Mouse (Mus musculus) Patski (cell line): ENCODE results near the gene Gm12695. TPM values are rescaled to one million over a fixed set of nuclear protein-coding genes. Genes with fewer than 3 reads are reported as not detected.

ENCODE experiments used
- ATAC-seq: fragments of 100-300 bp; one replicate; pipeline ENCODE4 v1.8.0; 2021
- CTCF ChIA-PET: fragments of 350-600 bp; sonication (Branson Sonifier 250); formaldehyde crosslinking; loops from one replicate; lab custom pipeline; 2022; ENCODE audit warnings: inconsistent platforms; lab: Charles Lee
- POLR2A ChIA-PET: fragments of 350-600 bp; sonication (Branson Sonifier 250); formaldehyde crosslinking; loops from one replicate; lab custom pipeline; 2022; ENCODE audit warnings: antibody characterized with exemption, inconsistent platforms; lab: Charles Lee
- DNase-seq: peaks from one replicate; pipeline ENCODE4 v3.0.0-alpha.2; 2011; ENCODE audit warnings: low read depth, low spot score
- H3K27me3 ChIP-seq: fragments of 371-371 bp; one replicate; pipeline ENCODE4 v1.5.1; 2021
- CTCF ChIP-seq: fragments of 100-300 bp; IDR thresholded peaks from one replicate; pipeline ENCODE4 v1.5.1; 2021
- in situ Hi-C: fragments of 300-500 bp; cut with MboI; formaldehyde crosslinking; loops from 3 replicates; pipeline ENCODE4 v1.11.1; 2018; ENCODE audit warnings: low pct_unique_long_range_greater_than_20kb, mixed read lengths
- polyA plus RNA-seq: library from polyadenylated mRNA; unstranded; gene quantifications from one replicate; pipeline ENCODE4 v1.2.3, GENCODE M21; 2021

Gene Gm12695
- 0.15 TPM for polyA plus RNA-seq

DNA sequence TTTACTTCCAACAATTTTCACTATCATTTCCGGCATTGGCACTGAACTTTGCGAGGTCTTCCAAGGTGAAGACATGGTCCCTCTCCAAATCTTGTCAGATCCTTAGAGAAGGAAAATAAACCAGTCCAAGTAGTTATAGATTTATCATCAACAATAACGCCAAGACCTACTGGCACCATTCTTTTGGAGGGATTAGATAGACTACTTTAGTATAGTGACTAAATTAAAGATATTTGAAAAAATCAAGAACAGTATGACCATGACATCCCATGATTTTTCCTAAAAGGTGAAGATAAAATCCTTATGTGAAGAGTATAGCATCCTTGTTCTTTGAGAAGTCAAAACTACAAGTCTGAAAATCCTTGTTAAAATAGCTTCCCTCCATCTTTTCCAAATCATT, at the start of gene Gm12695:
Gene Gm12695, minus strand, starts transcription at position 101 of the 400 bp plus-strand sequence.
- DNase-seq (no peak), ATAC-seq (no peak)
- TF ChIP-seq CTCF: no peak
- ChIA-PET POLR2A (no interaction called here), CTCF (no interaction called here)
- in situ Hi-C loops: loop anchor here (5.0 kb wide), 1 partner anchor 58 kb away; no protein-coding TSS in a partner anchor
- H3K27me3 ChIP-seq: no peaks in the 10 kb centered on the region

DNA sequence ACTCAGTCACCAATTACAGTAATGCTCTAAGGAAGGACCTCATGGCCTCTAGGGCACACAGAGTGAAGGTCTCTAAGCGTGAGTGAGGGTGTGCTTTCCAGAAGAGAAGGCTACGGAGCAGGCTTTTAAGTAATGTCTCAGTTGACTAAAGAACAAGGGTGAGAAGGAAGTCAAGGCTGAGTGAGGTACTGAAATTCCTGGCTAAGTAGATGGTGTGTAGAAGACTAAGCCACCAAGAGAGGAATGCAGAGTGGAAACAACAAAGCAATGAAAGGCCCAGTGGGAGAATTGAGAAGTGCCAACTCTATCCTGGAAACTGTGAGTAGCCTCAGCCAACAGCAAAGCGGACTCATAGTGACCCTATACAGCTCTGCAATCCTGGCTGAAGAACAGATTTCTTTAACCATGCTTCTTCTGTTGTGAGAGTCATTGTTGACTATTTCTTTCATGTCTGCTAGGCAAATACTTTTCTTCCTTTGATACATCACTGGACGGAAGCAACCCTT, 40.6 kb upstream of the Gm12695 start:
- CTCF ChIA-PET: interaction anchor here (1.0 to 1.6 kb wide), 3 partner anchors 26 to 212 kb away, joined by 3 read pairs; no protein-coding TSS in a partner anchor
- POLR2A ChIA-PET: no interaction called here
- peak; percentile 95 for ATAC-seq
- DNase-seq: peak; percentile 78
- in situ Hi-C loops: no loop called here
- no peaks in the 10 kb centered on the region for H3K27me3 ChIP-seq
- TF ChIP-seq CTCF: no peak

DNA sequence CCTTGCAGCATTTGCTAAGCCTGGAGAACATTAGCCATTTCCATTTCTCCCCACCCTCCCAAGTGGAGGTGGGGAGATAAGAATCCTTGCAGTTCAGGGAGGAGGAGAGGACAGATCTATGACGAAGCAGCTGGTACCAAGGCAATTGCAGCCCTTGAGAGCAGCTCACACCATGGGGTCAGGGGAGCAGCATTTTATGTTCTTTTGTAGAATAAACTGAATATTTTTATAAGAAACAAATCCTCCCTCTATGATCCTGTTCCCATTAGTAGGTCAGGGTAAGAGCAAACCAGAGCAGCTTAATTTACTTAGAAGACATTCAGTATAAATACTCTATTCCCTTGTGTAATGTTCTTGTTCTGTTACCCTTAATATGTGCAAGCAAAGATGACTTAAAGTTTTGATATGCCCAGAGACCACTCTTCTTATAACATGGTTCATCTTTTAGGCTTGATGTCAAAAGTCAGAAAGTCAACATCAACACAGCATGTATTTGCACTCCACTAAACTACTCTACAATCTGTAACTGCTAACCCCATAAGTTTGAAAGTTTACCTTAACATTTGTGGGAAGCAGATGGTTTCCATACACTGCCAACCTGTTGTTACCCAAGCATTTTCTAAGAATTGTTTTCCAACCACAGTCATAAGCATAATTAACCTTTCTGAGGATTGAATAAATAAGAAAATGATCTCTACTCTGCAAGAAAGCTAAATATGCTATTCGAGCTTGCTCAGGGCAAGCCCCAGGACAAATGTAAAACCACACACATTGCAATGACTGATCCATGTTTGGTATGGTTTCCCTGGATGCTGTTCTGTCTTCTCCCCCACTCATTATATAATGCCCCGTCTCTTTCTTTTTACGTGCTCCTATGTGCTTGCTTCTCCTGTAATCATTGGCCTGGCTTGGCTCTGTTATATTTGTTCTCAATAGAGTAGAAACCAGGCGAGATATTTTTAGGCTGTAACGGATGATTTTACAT, 22.1 kb upstream of the Gm12695 start:
- ATAC-seq: no peak
- POLR2A ChIA-PET: interaction anchor here (0.5 kb wide), 1 partner anchor 101 kb away, joined by 4 read pairs; no protein-coding TSS in a partner anchor
- no peak for TF ChIP-seq CTCF
- H3K27me3 ChIP-seq: no peaks in the 10 kb centered on the region
- CTCF ChIA-PET: interaction anchor here (1.4 kb wide), 1 partner anchor 10 kb away, joined by 3 read pairs; no protein-coding TSS in a partner anchor
- no peak for DNase-seq
- in situ Hi-C loops: no loop called here

DNA sequence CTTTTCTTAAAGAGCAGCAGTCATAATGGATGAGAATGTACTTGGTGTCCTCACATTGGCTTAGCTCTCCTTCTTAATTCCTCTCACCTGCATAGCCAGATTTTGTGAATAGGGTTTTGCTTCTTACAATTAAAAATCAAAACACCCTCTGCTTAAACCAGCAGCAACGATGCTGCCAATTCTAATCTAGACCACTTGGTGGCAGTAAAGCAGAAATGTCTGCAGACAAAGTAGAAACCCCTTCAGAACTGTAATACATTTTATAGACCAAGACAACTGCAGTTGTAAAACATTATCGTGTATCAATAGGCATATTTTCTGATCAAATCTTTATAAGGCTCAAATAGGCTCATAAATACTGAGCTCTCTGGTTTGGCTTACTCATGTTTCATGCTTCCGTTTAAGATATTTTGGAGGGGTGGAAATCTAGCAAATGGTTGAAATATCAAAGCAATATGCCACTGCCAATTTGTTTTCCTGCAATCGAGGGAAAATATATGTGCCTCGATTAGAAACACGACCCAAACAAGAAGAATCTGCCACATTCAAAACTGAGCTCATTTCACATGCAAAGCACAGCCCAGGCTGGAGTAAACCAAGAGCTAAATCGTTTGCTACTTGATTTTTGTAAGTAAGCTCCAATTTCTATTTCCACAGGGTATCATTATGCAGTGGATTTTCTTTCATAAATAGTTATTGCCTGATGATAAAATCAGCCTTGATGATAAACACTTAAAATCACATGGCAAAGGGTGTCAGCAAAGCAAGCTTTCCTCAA, 14.6 kb upstream of the Gm12695 start:
- H3K27me3 ChIP-seq: no peaks in the 10 kb centered on the region
- CTCF ChIA-PET: interaction anchor here (0.7 to 3.4 kb wide), 18 partner anchors 9 to 917 kb away, joined by 3 to 19 read pairs (median 4); no protein-coding TSS in a partner anchor

DNA sequence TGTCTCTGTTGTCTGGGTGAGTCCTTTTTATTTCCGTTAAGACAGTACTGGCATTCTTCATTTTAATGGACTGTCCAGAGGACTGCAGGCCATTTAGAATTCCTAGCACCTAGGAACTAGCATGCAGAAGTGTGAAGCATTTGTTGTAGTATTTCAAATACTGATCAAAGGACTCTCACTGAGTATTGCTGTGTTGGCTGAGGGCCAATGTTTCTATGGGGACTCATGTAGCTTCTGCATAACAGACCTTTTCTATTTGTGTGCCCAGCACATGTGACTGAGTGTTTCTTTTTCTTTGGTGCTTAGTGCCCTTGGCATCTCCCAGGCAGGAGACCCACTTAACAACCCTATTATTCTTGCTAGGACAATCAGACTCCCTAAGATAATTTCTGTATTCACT, 12.6 kb upstream of the Gm12695 start:
- DNase-seq: no peak
- H3K27me3 ChIP-seq: no peaks in the 10 kb centered on the region
- CTCF ChIA-PET: interaction anchor here (0.9 to 1.4 kb wide), 2 partner anchors 9 to 96 kb away, joined by 3 read pairs; no protein-coding TSS in a partner anchor
- TF ChIP-seq CTCF: no peak
- ATAC-seq: no peak
- in situ Hi-C loops: no loop called here
- POLR2A ChIA-PET: no interaction called here

More for the DNA sequence above, 14.6 kb upstream of the Gm12695 start:
- POLR2A ChIA-PET: interaction anchor here (0.9 kb wide), 1 partner anchor 72 kb away, joined by 3 read pairs; no protein-coding TSS in a partner anchor
- ATAC-seq (no peak), DNase-seq (no peak)
- peak; percentile 55 for TF ChIP-seq CTCF
- in situ Hi-C loops: no loop called here

DNA sequence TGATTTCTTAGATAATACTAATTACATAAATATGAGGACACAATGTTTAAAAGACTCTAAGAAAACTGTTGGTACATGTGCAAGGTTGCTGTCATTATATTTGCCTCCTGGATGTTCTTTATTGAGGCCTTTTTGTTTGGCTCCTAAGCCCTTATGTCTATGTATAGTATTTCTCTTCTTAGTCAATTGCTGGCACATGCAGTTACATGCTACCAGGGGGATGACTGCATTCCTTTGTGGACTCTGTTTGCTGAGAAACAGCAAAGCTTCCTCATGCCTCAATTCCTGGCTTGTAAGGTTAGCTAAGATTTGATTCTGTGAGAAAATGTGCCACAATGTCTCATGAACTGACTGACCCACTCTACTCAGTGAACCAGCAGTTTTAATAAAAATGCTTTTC, 6.3 kb upstream of the Gm12695 start:
- H3K27me3 ChIP-seq: no peaks in the 10 kb centered on the region
- POLR2A ChIA-PET: no interaction called here
- ATAC-seq: peak; percentile 35
- no peak for DNase-seq
- TF ChIP-seq CTCF: no peak
- in situ Hi-C loops: no loop called here
- CTCF ChIA-PET: interaction anchor here (1.4 to 1.7 kb wide), 2 partner anchors 8 to 63 kb away, joined by 6 read pairs; no protein-coding TSS in a partner anchor

DNA sequence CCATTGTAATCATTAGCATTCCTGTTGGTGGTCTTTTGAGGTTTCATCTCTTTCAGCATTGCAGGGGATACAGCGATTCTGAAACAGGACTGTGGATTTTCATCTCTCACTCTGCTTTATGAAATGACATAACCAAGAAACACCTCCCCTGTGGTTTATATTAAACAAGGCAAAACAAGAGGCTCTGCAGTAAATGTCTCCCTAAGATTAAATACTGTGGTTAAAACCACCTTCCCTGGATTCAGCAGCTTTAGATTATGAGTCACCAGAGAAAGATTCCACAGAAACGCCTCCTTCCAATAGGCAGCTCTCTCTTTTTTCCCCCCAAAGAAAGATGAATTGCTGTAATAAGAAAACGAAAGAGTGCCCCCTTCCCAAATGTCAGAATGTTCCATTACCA, 4.9 kb upstream of the Gm12695 start:
- ChIA-PET CTCF (interaction anchor here (0.9 to 1.7 kb wide), 2 partner anchors 10 to 37 kb away, joined by 3 read pairs; no protein-coding TSS in a partner anchor), POLR2A (no interaction called here)
- no peaks in the 10 kb centered on the region for H3K27me3 ChIP-seq
- in situ Hi-C loops: loop anchor here (5.0 kb wide), 1 partner anchor 63 kb away; no protein-coding TSS in a partner anchor
- ATAC-seq: peak; percentile 79
- no peak for TF ChIP-seq CTCF
- DNase-seq: no peak

DNA sequence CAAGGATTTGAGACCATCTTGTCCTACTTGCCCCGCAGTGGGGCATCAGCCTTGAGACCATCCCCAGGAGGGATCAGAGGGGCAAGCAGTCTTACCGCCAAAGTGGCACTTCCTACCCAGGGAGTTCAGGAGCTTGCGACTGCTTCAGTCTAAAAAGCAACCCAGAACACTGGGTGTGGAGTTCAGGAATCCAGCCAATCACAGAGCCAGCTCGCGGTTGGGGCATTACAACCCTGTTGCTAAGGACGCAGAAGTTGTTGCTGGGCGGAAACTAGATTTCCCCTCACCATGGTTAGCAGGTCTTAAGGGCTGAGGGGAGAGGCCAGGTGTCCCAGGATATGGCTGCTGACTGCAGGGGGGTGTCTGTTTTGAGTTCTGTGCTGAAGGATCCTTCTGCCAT, 1.6 kb upstream of the Gm12695 start:
- no peak for TF ChIP-seq CTCF
- H3K27me3 ChIP-seq: no peaks in the 10 kb centered on the region
- in situ Hi-C loops: loop anchor here (5.0 kb wide), 1 partner anchor 59 kb away; no protein-coding TSS in a partner anchor
- CTCF ChIA-PET: no interaction called here
- no peak for ATAC-seq
- POLR2A ChIA-PET: no interaction called here
- DNase-seq: no peak

DNA sequence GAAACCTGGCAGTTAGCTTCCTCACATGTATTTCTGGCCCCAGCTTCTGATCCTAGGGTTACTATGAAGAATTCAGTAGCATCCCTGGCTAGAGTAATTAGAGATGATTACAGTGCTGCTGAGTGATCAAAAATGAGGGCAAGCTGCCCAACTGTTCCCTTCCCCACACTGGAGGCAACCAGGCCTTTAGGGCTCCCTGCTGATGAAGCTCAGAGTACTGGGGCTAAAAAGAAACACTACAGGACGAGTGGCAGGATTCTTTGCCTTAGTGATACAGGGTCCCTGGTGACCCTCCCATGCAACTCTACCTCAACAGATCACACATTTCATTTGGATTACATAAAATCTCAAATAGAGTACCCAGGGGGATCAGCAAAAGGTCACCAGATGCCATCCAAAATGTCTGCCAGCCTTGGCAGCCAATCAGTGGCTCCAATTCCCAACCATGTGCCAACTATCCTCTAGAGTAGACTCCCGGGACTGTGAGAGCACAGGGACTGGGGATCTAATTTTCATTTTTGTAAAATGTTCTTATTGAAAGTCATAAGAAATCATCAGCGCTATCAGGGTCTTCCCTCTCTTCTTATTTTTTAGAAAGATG, 11.9 kb downstream of the Gm12695 start:
- no peaks in the 10 kb centered on the region for H3K27me3 ChIP-seq
- POLR2A ChIA-PET: no interaction called here
- in situ Hi-C loops: no loop called here
- CTCF ChIA-PET: no interaction called here
- TF ChIP-seq CTCF: no peak
- no peak for DNase-seq
- ATAC-seq: no peak
